Mouse (Mus musculus): Measurements from ENCODE around the gene Slc9a9. TPM values are rescaled to one million over a fixed set of nuclear protein-coding genes. Genes with fewer than 3 reads are reported as not detected.

Gene Slc9a9
- total and polyA plus RNA-seq, 3 experiments, result 0.46 to 0.71 TPM; not detected in 1

- Histone ChIP-seq H3K27ac (ENCODE audit: control insufficient read depth, low read depth, low read length) (no peak overlapping the region), H3K4me3 (ENCODE audit: control insufficient read depth in 1 of 2, insufficient read depth in 1 of 2, low read depth in 2 of 2, low read length in 2 of 2) (no peak overlapping the region), H3K4me1 (ENCODE audit: control insufficient read depth in 1 of 2, insufficient read depth in 2 of 2, low read length in 2 of 2) (no peaks in the 10 kb centered on the region), H3K79me2 (ENCODE audit: control insufficient read depth, insufficient read depth, low read length, poor library complexity) (no peaks in the 10 kb centered on the region), H3K9ac (ENCODE audit: control insufficient read depth, low read depth, low read length, poor library complexity, severe bottlenecking) (no peak overlapping the region), H3K27me3 (ENCODE audit: control insufficient read depth in 1 of 2, insufficient read depth in 2 of 2, low read length in 2 of 2) (no peaks in the 10 kb centered on the region), H3K9me3 (replicated peaks; ENCODE audit: insufficient read depth, low read length) (no peaks in the 10 kb centered on the region), H3K36me3 (ENCODE audit: control insufficient read depth in 1 of 2, insufficient read depth in 2 of 2, low read length in 2 of 2) (no peaks in the 10 kb centered on the region)
- DNase-seq (ENCODE audit: low read depth, low spot score), result no peak
- TF ChIP-seq USF1 (IDR thresholded peaks at IDR 0.05; ENCODE audit: low read depth, low read length) (no peak), POLR2AphosphoS2 (IDR thresholded peaks at IDR 0.05; ENCODE audit: low read length) (no peak), HCFC1 (IDR thresholded peaks at IDR 0.05; ENCODE audit: low read depth, low read length) (no peak), TBP (IDR thresholded peaks at IDR 0.05; ENCODE audit: low read depth, low read length) (no peak), POLR2AphosphoS5 (IDR thresholded peaks at IDR 0.05; ENCODE audit: borderline replicate concordance, low read depth, low read length) (no peak), BHLHE40 (IDR thresholded peaks at IDR 0.05; ENCODE audit: borderline replicate concordance, low read depth, low read length) (no peak), KAT2A (conservative IDR thresholded peaks at IDR 0.05; ENCODE audit: low read depth, low read length) (no peak), ELF1 (IDR thresholded peaks at IDR 0.05; ENCODE audit: low read depth, low read length) (no peak), CTCF (IDR thresholded peaks at IDR 0.05 in 2 of 3, conservative IDR thresholded peaks at IDR 0.05 in 1 of 3; ENCODE audit: control insufficient read depth in 1 of 3, insufficient read depth in 1 of 3, low read depth in 2 of 3, low read length in 3 of 3, poor library complexity in 1 of 3, severe bottlenecking in 1 of 3) (no peak), TCF12 (IDR thresholded peaks at IDR 0.05; ENCODE audit: low read depth, low read length) (no peak), EP300 (IDR thresholded peaks at IDR 0.05; ENCODE audit: low read depth in 1 of 2, low read length in 2 of 2) (no peak)
Observed at GRCm38 (mm10) chr9:95089050-95089449, 419.3 kb downstream of the Slc9a9 start.

GRCm38 (mm10) chr9:95096486-95096885 is 426.8 kb downstream of the Slc9a9 start:
- Histone ChIP-seq H3K79me2 (ENCODE audit: control insufficient read depth, insufficient read depth, low read length, poor library complexity) (no peaks in the 10 kb centered on the region), H3K27me3 (ENCODE audit: control insufficient read depth in 1 of 2, insufficient read depth in 2 of 2, low read length in 2 of 2) (no peaks in the 10 kb centered on the region), H3K36me3 (ENCODE audit: control insufficient read depth in 1 of 2, insufficient read depth in 2 of 2, low read length in 2 of 2) (no peaks in the 10 kb centered on the region), H3K4me3 (ENCODE audit: control insufficient read depth in 1 of 2, insufficient read depth in 1 of 2, low read depth in 2 of 2, low read length in 2 of 2) (no peak overlapping the region), H3K4me1 (ENCODE audit: control insufficient read depth in 1 of 2, insufficient read depth in 2 of 2, low read length in 2 of 2) (no peaks in the 10 kb centered on the region), H3K9ac (ENCODE audit: control insufficient read depth, low read depth, low read length, poor library complexity, severe bottlenecking) (no peak overlapping the region), H3K27ac (ENCODE audit: control insufficient read depth, low read depth, low read length) (no peak overlapping the region), H3K9me3 (replicated peaks; ENCODE audit: insufficient read depth, low read length) (no peaks in the 10 kb centered on the region)
- DNase-seq (ENCODE audit: low read depth, low spot score), result no peak
- TF ChIP-seq GABPA (IDR thresholded peaks at IDR 0.05; ENCODE audit: low read depth, low read length) (no peak), MXI1 (IDR thresholded peaks at IDR 0.05; ENCODE audit: low read depth, low read length) (no peak), UBTF (IDR thresholded peaks at IDR 0.05; ENCODE audit: borderline replicate concordance, insufficient read depth, low read depth, low read length) (no peak), ZMIZ1 (IDR thresholded peaks at IDR 0.05; ENCODE audit: low read depth, low read length) (no peak), MEF2A (IDR thresholded peaks at IDR 0.05; ENCODE audit: extremely low read depth, insufficient replicate concordance, low read depth, low read length, poor library complexity, severe bottlenecking) (no peak), EP300 (IDR thresholded peaks at IDR 0.05; ENCODE audit: low read depth in 1 of 2, low read length in 2 of 2) (no peak)

Measured in MEL (cell line).